Mouse (Mus musculus) layer of hippocampus, adult 9-11 months (tissue): Measurements from ENCODE around the gene Abraxas1.
A peak's percentile ranks its signal among the peaks of the same experiment; 100 is the strongest.

Source experiments
- DNase-seq: peaks from one replicate; pipeline ENCODE4 v3.0.0; 2022

Gene Abraxas1

GRCm38 (mm10) chr5:100821375-100821774 is 610 bp upstream of the Abraxas1 start:
- no peak for DNase-seq

GRCm38 (mm10) chr5:100819568-100820480 is 941 bp downstream of the Abraxas1 start:
- no peak for DNase-seq

GRCm38 (mm10) chr5:100818341-100818740 is 2.4 kb downstream of the Abraxas1 start:
- no peak for DNase-seq

DNA sequence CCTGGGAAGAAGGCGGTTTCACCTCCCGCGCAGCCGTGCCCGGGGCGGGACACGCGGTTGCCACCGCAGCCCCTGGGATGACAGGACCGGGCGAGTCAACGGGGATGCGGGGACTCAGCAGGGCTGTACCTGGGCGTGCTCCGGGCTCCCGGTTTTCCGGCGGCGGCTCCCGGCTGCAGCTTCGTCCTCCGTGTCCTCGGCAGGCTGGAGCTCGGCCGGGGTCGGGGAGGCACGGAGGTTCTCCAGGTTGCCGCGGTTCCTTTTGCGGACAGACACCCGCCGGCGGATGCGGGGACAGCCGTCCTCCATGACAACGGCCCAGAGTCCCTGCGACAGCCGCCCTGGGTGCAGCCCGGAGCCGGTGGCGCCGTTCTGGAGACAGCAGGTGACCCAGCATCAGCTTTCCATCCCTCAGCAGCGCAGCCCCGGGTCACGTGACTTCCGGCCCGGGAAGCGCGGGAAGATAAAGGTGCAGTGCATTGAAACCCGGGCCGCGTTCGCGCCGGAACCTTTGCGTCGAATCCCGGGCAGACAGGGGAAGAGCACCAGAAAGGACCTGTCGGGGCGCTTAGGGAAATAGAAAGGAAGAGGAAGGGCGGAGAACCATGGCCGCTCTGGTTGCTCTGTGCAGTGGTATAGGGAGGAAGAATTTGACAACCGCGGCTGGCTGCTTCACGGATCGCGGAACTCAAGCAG is 22.5 kb downstream of the Abraxas1 start, which contains the start of the genes Helq and Mrps18c:
Helq (minus strand) TSS at position 434 of the 696 bp plus-strand sequence.
Mrps18c (plus strand) TSS at position 463 of the 696 bp plus-strand sequence.
- peak; percentile 93 for DNase-seq

DNA sequence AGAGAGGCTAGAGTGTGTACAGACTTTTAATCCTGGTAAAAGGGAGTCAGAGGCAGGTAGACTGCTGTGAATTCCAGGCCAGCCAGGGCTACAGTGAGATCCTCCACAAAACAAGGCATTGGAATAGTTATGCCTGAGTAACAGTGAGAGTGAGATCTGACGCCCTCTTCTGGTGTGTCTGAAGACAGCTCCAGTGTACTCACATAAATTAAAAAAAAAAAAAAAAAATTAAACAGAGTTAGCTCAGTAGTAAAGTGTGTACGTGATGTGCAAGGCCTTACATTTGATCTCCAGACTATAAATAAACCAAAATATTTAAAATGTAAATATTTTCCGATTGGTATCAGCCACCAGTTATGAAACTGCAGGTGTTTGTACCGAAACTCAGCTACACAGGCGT is 26.7 kb downstream of the Abraxas1 start:
- no peak for DNase-seq

DNA sequence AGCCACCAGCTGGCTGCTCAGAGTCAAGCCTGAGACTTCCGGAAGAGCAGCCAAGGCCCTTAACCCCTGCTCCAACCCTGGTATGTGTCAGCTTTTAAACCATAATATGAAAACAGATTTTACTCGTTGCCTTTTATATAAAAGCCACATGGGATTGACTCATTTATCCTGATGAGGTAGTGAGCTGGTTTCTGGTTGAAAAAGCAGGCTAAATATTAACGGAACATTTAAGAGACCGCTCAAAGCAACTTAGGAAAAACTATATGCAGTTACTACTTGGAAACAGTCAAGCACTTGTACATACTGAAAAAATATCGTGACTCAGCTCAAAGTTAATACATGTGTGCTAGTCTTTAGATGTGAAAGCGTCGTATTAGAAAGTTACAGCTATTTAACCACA is 28.5 kb downstream of the Abraxas1 start:
- DNase-seq, result no peak

GRCm38 (mm10) chr5:100787527-100787926 is 33.2 kb downstream of the Abraxas1 start:
- DNase-seq, result no peak

GRCm38 (mm10) chr5:100779002-100779401 is 41.8 kb downstream of the Abraxas1 start:
- DNase-seq, result no peak

DNA sequence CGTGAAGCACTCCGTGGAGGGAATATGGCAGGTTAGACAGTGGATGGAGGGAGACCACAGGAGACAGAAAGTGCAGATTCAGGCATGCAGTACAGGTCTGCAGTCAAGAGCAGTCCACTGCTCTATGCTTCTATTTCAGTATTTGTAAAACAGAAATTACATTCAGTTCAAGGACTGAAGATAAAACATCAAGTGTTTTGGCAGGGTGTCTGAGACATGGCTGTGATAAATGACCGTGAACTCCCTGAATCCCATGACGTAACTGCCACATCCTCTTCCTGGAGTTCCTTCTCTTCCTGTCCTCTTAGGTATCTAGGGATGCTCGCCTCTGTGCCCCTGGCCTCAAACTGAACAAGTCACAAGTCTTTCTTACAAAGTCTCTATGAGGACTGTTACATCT is 43.9 kb downstream of the Abraxas1 start:
- DNase-seq, result no peak

- DNase-seq, result no peak
Measured at GRCm38 (mm10) chr5:100775778-100776404, 44.9 kb downstream of the Abraxas1 start.

DNA sequence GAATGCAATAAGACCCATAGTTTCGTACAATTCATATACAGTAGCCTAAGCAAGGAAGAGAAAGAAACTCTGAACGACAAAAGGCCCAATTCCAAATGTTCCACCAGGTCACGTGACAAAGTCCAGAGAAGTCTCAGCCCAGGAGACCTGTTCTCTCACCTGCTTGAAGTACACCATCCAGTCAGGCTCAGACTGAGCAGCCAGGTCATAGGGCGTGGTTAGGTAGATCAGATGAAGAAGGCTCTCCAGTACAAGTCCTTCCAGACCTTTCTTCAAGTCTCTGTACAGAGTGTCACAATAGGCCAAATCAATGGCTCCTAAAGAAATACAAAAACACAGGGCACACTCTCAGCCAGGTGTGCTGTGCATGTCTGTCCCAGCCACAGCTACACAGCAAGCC is 49.2 kb downstream of the Abraxas1 start:
- DNase-seq, result no peak

GRCm38 (mm10) chr5:100766026-100766425 is 54.7 kb downstream of the Abraxas1 start:
- DNase-seq, result no peak

GRCm38 (mm10) chr5:100761736-100762135 is 59.0 kb downstream of the Abraxas1 start:
- DNase-seq, result no peak

GRCm38 (mm10) chr5:100760049-100760663 is 60.6 kb downstream of the Abraxas1 start:
- DNase-seq, result no peak

DNA sequence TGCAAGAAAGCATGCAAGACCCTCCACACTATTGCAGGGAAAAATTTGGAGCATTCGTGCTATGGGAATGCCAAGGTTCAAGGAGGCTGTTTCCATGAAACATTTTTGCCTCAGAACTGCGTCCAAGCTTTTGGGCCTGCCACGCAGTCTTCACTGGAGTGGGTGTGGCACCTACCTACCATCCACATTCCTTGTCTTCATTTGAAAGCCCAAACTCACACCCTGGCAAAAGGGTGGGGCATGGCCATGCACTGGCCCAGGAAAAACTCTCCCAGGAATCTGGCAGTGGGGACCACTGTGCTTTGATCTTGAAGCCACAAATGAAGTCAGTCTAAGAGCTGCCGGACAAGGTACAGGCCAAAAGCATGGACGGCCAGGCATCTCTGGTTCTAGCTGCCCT is 62.6 kb downstream of the Abraxas1 start:
- no peak for DNase-seq
